Mouse (Mus musculus) midbrain, embryonic 15.5 days (tissue): ENCODE results near the gene Zfp740. TPM values are rescaled to one million over a fixed set of nuclear protein-coding genes. Genes with fewer than 3 reads are reported as not detected.
"Not testable (repeated sequence)": the region's sequence is repeated elsewhere in the genome, so short reads cannot be mapped to it uniquely, and the experiment has no call there.

Source experiments
- ATAC-seq: fragments of 200-750 bp; cut with Nextera tagmentation; replicated peaks from 2 replicates; pipeline ENCODE4 v1.8.0; 2017; ENCODE audit warnings: moderate TSS enrichment
- H3K27ac ChIP-seq: fragments of 300-500 bp; sonication (generic); 2 replicates; pipeline ENCODE4 v1.5.1; 2015; ENCODE audit warnings: mild to moderate bottlenecking, inconsistent platforms
- H3K27me3 ChIP-seq: fragments of 300-500 bp; sonication (generic); replicated peaks from 2 replicates; pipeline ENCODE4 v1.6.1; 2015; ENCODE audit warnings: inconsistent platforms
- H3K36me3 ChIP-seq: fragments of 300-500 bp; sonication (generic); replicated peaks from 2 replicates; pipeline ENCODE4 v1.6.1; 2015; ENCODE audit warnings: inconsistent platforms
- H3K4me1 ChIP-seq: fragments of 300-500 bp; sonication (generic); 2 replicates; pipeline ENCODE4 v1.6.1; 2015; ENCODE audit warnings: inconsistent platforms
- H3K4me2 ChIP-seq: fragments of 300-500 bp; sonication (generic); 2 replicates; pipeline ENCODE4 v1.6.1; 2015; ENCODE audit warnings: inconsistent platforms, mild to moderate bottlenecking, moderate library complexity
- H3K4me3 ChIP-seq: fragments of 300-500 bp; sonication (generic); 2 replicates; pipeline ENCODE4 v1.5.1; 2015; ENCODE audit warnings: mild to moderate bottlenecking, inconsistent platforms
- H3K9ac ChIP-seq: fragments of 300-500 bp; sonication (generic); 2 replicates; pipeline ENCODE4 v1.6.1; 2015; ENCODE audit warnings: mild to moderate bottlenecking, inconsistent platforms
- H3K9me3 ChIP-seq: fragments of 300-500 bp; sonication (generic); 2 replicates; pipeline ENCODE4 v1.6.1; 2016; ENCODE audit warnings: inconsistent platforms
- WGBS: fragments of 180-500 bp; shearing (Covaris S2); methylation state at CpG from one replicate; pipeline ENCODE4 v1.1.7; 2015; ENCODE audit warnings: mixed read lengths; 5-methylcytosine and 5-hydroxymethylcytosine counted together
- polyA plus RNA-seq: library from polyadenylated mRNA; unstranded; fragments of >200 nt; fragmentation: Nextera tagmentation; extraction: Ambion mirVana; gene quantifications from 2 replicates; pipeline ENCODE4 v1.2.1, GENCODE M21; 2015

The Zfp740 gene
- 59.0 and 64.2 TPM in 2 replicates for polyA plus RNA-seq

GRCm38 (mm10) chr15:102202971-102203834 lies at the start of gene Zfp740:
Zfp740 (plus strand) TSS chr15:102203249.
- peaks cover 46% of the 10 kb centered on the region for H3K4me1 ChIP-seq
- peak within 1 kb of the TSS; percentile 93 for H3K4me3 ChIP-seq
- peak within 1 kb of the TSS; percentile 77 for H3K4me2 ChIP-seq
- peaks cover 11% of the 10 kb centered on the region for H3K36me3 ChIP-seq
- H3K27me3 ChIP-seq: no peaks in the 10 kb centered on the region
- peak within 1 kb of the TSS; percentile 100 for H3K27ac ChIP-seq
- WGBS: under 1% methylated on average over 35 of the region's 68 CpGs
- no peaks in the 10 kb centered on the region for H3K9me3 ChIP-seq
- peak within 1 kb of the TSS; percentile 90 for H3K9ac ChIP-seq
- peak; percentile 97 for ATAC-seq

DNA sequence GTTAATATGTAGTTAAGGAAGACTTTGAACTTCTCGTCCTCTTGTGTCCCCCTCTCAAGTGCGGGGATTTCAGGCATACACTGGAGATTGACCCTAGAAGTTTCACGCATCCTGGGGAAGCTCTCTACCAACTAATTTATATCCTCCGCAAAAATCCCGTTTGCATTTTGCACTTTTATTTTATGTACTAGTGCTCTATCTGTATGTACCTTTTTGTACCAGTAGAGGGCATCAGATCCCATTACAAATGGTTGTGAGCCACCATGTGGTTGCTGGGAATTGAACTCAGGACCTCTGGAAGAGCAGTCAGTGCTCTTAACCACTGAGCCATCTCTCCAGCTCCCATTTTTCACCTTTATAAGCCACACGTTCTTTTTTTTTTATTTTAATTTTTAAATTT lies 48.0 kb upstream of the Zfp740 start:
- H3K27me3 ChIP-seq, ATAC-seq, H3K4me2 ChIP-seq, H3K4me3 ChIP-seq, H3K27ac ChIP-seq, H3K9ac ChIP-seq, H3K9me3 ChIP-seq, H3K36me3 ChIP-seq: not testable (repeated sequence)
- H3K4me1 ChIP-seq: peaks cover 11% of the 10 kb centered on the region; the same call in 1 of the 2 replicates
- WGBS: 88% methylated on average over 6 of the region's 6 CpGs

DNA sequence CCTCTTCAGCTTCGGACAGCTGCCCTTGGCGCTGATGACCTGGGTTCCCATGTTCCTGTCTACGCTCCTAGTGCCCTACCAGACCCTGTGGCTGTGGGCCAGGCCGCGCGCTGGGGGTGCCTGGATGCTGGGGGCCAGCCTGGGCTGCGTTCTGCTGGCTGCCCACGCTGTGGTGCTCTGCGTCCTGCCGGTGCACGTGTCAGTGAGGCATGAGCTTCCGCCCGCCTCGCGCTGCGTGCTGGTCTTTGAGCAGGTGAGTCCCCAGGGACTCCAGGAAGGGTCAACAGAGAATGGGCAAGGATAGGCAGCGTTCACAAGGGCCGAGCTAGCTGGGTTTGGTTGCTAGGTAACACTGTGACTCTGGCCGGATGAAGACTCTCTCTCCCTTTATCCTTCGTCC lies 46.2 kb upstream of the Zfp740 start:
- H3K9ac ChIP-seq: no peak overlapping the region
- peak; percentile 79 for ATAC-seq

DNA sequence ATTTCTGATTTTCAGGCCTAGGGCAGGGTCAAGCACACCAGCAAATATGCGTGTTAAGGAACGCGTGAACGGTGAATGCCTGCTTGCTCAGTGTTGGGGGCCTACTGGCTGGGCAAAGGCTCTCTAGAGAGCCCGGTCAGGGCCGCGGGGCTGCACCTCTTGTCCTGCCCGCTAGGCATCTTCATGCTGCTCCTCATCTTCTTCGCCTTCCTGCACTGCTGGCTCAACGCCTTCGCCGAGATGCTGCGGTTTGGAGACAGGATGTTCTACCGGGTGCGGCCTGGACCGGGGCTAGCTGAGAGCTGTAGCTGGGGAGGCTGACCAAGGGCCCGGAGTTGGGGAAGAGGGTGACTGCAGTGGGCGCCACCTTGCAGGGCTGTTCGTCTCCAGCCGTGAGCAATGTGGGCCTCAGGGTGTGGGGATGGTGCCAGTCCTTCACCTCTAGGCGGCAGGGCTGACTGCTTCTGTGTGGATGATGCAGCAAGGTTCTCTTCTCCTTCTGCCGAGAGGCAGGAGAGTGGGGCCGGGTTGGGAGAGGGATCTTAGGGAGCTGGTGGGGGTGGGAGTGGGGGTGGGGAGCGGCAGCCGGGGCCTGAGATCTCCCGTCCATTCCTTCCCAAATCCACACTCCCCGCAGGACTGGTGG lies 42.5 kb upstream of the Zfp740 start:
- H3K9ac ChIP-seq: no peak overlapping the region
- no peak for ATAC-seq
- no peak overlapping the region for H3K4me3 ChIP-seq
- H3K27me3 ChIP-seq: no peaks in the 10 kb centered on the region
- H3K4me2 ChIP-seq: no peak overlapping the region
- 63% methylated on average over 27 of the region's 27 CpGs for WGBS
- no peaks in the 10 kb centered on the region for H3K9me3 ChIP-seq
- peaks cover 11% of the 10 kb centered on the region; the same call in 1 of the 2 replicates for H3K4me1 ChIP-seq
- H3K27ac ChIP-seq: no peak overlapping the region
- H3K36me3 ChIP-seq: no peaks in the 10 kb centered on the region

More for the DNA sequence above, 46.2 kb upstream of the Zfp740 start:
- Histone ChIP-seq H3K4me1 (peaks cover 11% of the 10 kb centered on the region; the same call in 1 of the 2 replicates), H3K9me3 (no peaks in the 10 kb centered on the region), H3K27ac (peak overlapping the region; percentile 47), H3K27me3 (no peaks in the 10 kb centered on the region), H3K4me2 (no peak overlapping the region), H3K4me3 (no peak overlapping the region), H3K36me3 (no peaks in the 10 kb centered on the region)
- 25% methylated on average over 20 of the region's 20 CpGs for WGBS

DNA sequence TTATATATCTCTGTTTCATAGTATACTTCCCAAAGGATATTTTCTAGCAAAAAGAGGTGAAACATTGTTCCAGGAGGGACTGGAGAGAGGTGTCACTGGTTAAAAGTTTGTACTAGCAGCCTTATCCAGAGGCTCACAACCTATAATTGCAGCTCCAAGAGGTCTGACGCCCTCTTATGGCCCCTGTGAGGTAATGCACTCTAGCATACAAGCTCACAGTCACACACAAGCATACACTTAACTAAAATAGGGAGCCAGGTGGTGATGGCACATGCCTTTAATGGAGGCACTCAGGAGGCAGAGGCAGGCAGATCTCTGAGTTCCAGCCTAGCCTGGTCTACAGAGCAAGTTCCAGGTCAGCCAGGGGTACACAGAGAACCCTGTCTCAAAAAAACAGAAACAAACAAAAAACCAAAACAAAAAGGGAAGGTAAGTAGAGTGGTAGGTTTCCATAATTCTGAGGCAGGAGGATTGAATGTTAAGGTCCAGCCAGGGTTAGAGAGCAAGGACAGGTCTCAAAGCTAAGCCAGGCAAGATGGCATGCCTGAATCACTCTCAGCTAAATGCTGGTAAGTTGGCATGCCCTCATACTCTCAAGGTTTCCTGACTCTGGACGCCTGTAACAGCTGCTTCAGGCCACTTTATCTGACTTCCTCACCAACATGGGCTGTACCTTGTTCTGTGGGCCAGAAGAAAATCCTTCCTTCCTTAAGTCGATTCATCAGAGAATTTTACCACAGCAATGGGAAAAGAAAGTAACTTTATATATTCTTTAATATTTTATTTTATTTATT lies 39.0 kb upstream of the Zfp740 start:
- H3K4me1 ChIP-seq: no peaks in the 10 kb centered on the region
- H3K36me3 ChIP-seq: no peaks in the 10 kb centered on the region
- 61% methylated on average over 3 of the region's 3 CpGs for WGBS
- no peak overlapping the region for H3K4me3 ChIP-seq
- H3K4me2 ChIP-seq: no peak overlapping the region
- H3K9ac ChIP-seq: no peak overlapping the region
- no peak for ATAC-seq
- H3K27me3 ChIP-seq: no peaks in the 10 kb centered on the region
- H3K27ac ChIP-seq: no peak overlapping the region
- no peaks in the 10 kb centered on the region for H3K9me3 ChIP-seq

DNA sequence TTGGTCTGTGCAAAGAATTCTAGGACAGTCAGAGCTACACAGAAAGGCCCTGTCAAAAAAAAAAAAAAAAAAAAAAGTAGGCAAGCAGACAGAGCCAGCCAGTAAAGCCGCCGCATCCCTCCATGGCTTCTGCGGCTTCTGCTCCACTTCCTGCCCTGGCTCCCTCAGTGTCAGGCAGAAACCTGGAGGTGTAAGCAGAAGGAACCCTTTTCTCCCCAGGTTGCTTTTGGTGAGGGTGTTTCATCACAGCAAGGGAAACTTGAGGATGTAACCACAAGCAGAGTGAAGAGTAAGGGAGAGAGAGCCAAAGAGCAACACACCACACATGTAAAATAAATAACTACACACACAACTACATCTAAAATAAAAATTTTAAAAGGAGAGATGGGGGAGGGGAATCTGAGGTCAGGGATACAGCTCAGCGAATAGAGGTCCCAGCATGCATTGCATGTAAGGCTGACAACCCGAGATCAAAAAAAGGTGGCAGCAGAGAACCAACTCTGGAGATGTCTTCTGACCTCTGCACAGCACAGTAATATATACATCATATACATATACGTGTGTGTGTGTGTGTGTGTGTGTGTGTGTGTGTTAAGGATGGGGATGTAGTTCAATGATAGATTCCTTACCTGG lies 37.5 kb upstream of the Zfp740 start:
- no peak overlapping the region for H3K4me3 ChIP-seq
- H3K36me3 ChIP-seq: no peaks in the 10 kb centered on the region
- no peak overlapping the region for H3K4me2 ChIP-seq
- H3K4me1 ChIP-seq: no peaks in the 10 kb centered on the region
- no peak overlapping the region for H3K9ac ChIP-seq
- no peak overlapping the region for H3K27ac ChIP-seq
- no peaks in the 10 kb centered on the region for H3K9me3 ChIP-seq
- no peaks in the 10 kb centered on the region for H3K27me3 ChIP-seq
- ATAC-seq: no peak
- 65% methylated on average over 6 of the region's 6 CpGs for WGBS

DNA sequence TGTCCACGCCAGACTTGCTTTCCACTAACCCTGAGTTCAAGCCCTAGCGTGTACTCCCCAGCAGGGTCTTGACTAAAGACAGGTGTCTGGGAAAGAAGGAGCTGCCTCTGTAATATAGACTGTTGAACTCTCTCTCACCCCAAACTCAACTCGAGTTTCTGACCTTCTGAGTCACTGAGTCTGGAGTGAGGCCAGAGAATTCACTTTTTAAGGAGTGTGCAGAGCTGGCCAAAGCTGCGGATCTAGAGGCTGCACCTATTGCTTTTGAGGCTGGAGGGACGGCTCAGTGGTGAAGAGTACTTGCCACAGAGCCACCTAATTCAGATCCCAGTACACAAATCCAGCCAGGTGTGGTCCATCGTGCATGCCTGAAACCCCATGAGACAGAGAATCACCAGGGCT lies 35.4 kb upstream of the Zfp740 start:
- Histone ChIP-seq H3K9me3 (no peaks in the 10 kb centered on the region), H3K27ac (no peak overlapping the region), H3K4me2 (no peak overlapping the region), H3K27me3 (no peaks in the 10 kb centered on the region), H3K36me3 (no peaks in the 10 kb centered on the region), H3K4me1 (no peaks in the 10 kb centered on the region), H3K4me3 (no peak overlapping the region), H3K9ac (no peak overlapping the region)
- ATAC-seq: no peak
- 68% methylated on average over 6 of the region's 6 CpGs for WGBS

GRCm38 (mm10) chr15:102169064-102169463 lies 34.0 kb upstream of the Zfp740 start:
- WGBS: 70% methylated on average over 2 of the region's 2 CpGs
- ATAC-seq: no peak
- H3K36me3 ChIP-seq: no peaks in the 10 kb centered on the region
- H3K9me3 ChIP-seq: no peaks in the 10 kb centered on the region
- no peak overlapping the region for H3K27ac ChIP-seq
- H3K9ac ChIP-seq: no peak overlapping the region
- H3K27me3 ChIP-seq: no peaks in the 10 kb centered on the region
- no peaks in the 10 kb centered on the region for H3K4me1 ChIP-seq
- H3K4me2 ChIP-seq: no peak overlapping the region
- H3K4me3 ChIP-seq: no peak overlapping the region

DNA sequence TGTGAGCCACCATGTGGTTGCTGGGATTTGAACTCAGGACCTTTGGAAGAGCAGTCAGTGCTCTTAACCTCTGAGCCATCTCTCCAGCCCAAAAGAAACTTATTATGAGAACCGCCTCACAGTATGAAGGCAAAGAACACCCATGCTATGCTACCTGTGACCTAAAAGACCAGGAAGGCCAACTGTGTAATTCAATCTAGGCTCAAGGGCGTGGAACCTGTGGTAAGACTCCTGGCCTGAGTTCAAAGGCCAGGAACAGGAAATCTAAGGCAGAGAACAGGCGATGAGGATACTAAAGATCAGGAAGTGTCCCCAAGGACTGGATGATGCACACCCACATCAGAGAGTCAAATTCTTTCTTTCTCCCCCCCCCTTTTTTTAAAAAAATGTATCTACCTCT lies 29.5 kb upstream of the Zfp740 start:
- Histone ChIP-seq H3K4me2 (no peak overlapping the region), H3K4me3 (no peak overlapping the region), H3K27me3 (no peaks in the 10 kb centered on the region), H3K4me1 (no peaks in the 10 kb centered on the region), H3K27ac (no peak overlapping the region), H3K9me3 (no peaks in the 10 kb centered on the region), H3K36me3 (no peaks in the 10 kb centered on the region), H3K9ac (no peak overlapping the region)
- WGBS: 97% methylated on average over 3 of the region's 3 CpGs
- ATAC-seq: no peak

- ATAC-seq: no peak
- WGBS: 87% methylated on average over 16 of the region's 16 CpGs
- H3K27me3 ChIP-seq: no peaks in the 10 kb centered on the region
- no peaks in the 10 kb centered on the region for H3K4me1 ChIP-seq
- H3K4me3 ChIP-seq: no peak overlapping the region
- H3K4me2 ChIP-seq: no peak overlapping the region
- H3K36me3 ChIP-seq: no peaks in the 10 kb centered on the region
- H3K9me3 ChIP-seq: no peaks in the 10 kb centered on the region
- H3K27ac ChIP-seq: no peak overlapping the region
- H3K9ac ChIP-seq: no peak overlapping the region
Observed at GRCm38 (mm10) chr15:102175736-102176319, 27.2 kb upstream of the Zfp740 start.

DNA sequence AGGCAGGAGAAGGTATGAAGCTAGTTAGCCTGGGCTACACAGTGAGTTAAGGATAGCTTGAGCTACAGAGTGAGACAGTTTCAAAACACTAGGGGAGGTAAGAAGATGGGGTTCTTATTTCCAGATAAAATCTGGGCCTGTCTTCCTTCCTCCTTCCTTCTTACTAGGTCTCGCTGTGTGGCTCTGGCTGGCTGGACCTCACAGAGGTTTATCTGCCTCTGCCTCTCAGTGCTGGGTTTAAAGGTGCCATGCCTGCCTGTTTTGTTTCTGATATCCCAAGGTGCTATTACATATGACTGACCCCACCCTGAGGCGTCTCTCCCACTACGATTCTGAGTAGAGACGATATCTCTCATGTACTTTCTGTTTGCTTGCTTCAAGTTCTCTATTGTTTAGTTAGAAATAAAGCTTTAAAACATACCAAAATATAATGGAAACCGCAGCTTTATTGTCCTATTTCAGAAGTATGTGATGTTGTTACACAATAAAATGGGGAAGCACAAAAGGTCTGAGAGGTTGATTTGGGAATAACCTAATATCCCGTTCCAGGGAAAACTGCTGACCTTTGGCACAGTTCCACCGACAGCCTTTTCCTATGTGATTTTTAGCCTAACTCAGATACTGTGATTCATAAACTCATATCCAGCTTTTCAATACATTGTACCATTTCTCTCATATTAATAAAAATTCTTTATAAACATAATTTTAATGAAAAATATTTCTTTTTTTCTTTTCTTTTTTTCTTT lies 26.3 kb upstream of the Zfp740 start:
- ATAC-seq: no peak

More for the DNA sequence above, 26.3 kb upstream of the Zfp740 start:
- WGBS: 92% methylated on average over 7 of the region's 7 CpGs
- Histone ChIP-seq H3K4me3 (no peak overlapping the region), H3K27ac (no peak overlapping the region), H3K27me3 (no peaks in the 10 kb centered on the region), H3K4me2 (no peak overlapping the region), H3K4me1 (no peaks in the 10 kb centered on the region), H3K36me3 (no peaks in the 10 kb centered on the region), H3K9me3 (no peaks in the 10 kb centered on the region), H3K9ac (no peak overlapping the region)
